In genomic region chr1:120337970-120338369, GRCm38 (mm10) we compare ENCODE assay signal across 11 mouse cellular contexts. TPM values are rescaled to one million over a fixed set of nuclear protein-coding genes. Genes with fewer than 3 reads are reported as not detected.
DNase-seq lines count a peak whose midpoint lies in the region; ATAC-seq and TF ChIP-seq lines count a peak whose summit lies in the region.
"Had no signal": no experiment of that assay in that cellular context is flagged by ENCODE, and none has a peak within 500 bp of the region (broad histone marks: within the 10 kb centered on the region; RNA-seq: fewer than 3 reads in every experiment).

No protein-coding gene starts in this region.

- peak; percentile 47 for TF ChIP-seq CTCF in intestine, postnatal 0 days (IDR thresholded peaks at IDR 0.05; ENCODE audit: low read depth)

- H3K9me3 ChIP-seq in intestine, postnatal 0 days (ENCODE audit: control insufficient read depth), result no peaks in the 10 kb centered on the region
- H3K9me3 ChIP-seq in intestine, embryonic 15.5 days, result no peaks in the 10 kb centered on the region
- H3K9me3 ChIP-seq: hindbrain, embryonic 10.5 days had no signal

- H3K27ac ChIP-seq in intestine, postnatal 0 days (ENCODE audit: low read depth, low read length), result no peak overlapping the region
- H3K27ac ChIP-seq in intestine, embryonic 15.5 days, result no peak overlapping the region
- H3K27ac ChIP-seq: hindbrain, embryonic 10.5 days had no signal

- no peak for ATAC-seq in intestine, postnatal 0 days
- ATAC-seq in intestine, embryonic 15.5 days, result no peak

- no peaks in the 10 kb centered on the region for H3K4me1 ChIP-seq in intestine, postnatal 0 days (replicated peaks; ENCODE audit: control insufficient read depth, insufficient read depth, low read length)
- peaks cover 14% of the 10 kb centered on the region for H3K4me1 ChIP-seq in intestine, embryonic 15.5 days (replicated peaks)

- no peak overlapping the region for H3K4me3 ChIP-seq in intestine, postnatal 0 days (ENCODE audit: low read depth, low read length)
- H3K4me3 ChIP-seq in intestine, embryonic 15.5 days (replicated peaks), result no peak overlapping the region
- H3K4me3 ChIP-seq: hindbrain, embryonic 10.5 days had no signal

- DNase-seq in retina, embryonic 14.5 days (ENCODE audit: low spot score), result peak; percentile 43
- DNase-seq in retina, postnatal 1 day, result no peak
- peak; percentile 51 for DNase-seq in R1 (ENCODE audit: low read depth, low spot score)
- peak; percentile 14 for DNase-seq in mesoderm, embryonic 11.5 days (ENCODE audit: low read depth, low spot score)
- no peak for DNase-seq in ovary, postnatal 14 days (ENCODE audit: low spot score)
- DNase-seq: heart, adult 11 months; kidney, adult 8-10 months had no signal

- WGBS in intestine, postnatal 0 days, result 27% methylated on average over 7 of the region's 7 CpGs
- WGBS in intestine, embryonic 15.5 days, result 26% methylated on average over 7 of the region's 7 CpGs

- H3K9ac ChIP-seq in intestine, postnatal 0 days (ENCODE audit: low read depth, low read length), result no peak overlapping the region
- no peak overlapping the region for H3K9ac ChIP-seq in intestine, embryonic 15.5 days

- no peak overlapping the region for H3K4me2 ChIP-seq in intestine, postnatal 0 days (replicated peaks; ENCODE audit: low read depth)
- H3K4me2 ChIP-seq in intestine, embryonic 15.5 days (replicated peaks), result no peak overlapping the region

- no peaks in the 10 kb centered on the region for H3K36me3 ChIP-seq in intestine, postnatal 0 days (ENCODE audit: control insufficient read depth, insufficient read depth)
- H3K36me3 ChIP-seq in intestine, embryonic 15.5 days, result no peaks in the 10 kb centered on the region
- H3K36me3 ChIP-seq: hindbrain, embryonic 10.5 days had no signal

- H3K27me3 ChIP-seq in intestine, postnatal 0 days (replicated peaks; ENCODE audit: control insufficient read depth, insufficient read depth, low read length), result peaks cover 41% of the 10 kb centered on the region
- peaks cover 61% of the 10 kb centered on the region for H3K27me3 ChIP-seq in intestine, embryonic 15.5 days (replicated peaks)

RNA-seq across cellular contexts. Expression of gene C1ql2, which starts 2.4 kb away (rescaled TPM):
- not detected in 2 replicates for polyA plus RNA-seq in intestine, postnatal 0 days (2015; fragmentation: Nextera tagmentation; extraction: Ambion mirVana)
- 0.08 TPM in 1 of 2 replicates, not detected in the other for polyA plus RNA-seq in intestine, embryonic 15.5 days (2015; fragmentation: Nextera tagmentation; extraction: Ambion mirVana)
- polyA plus RNA-seq: liver, embryonic 16.5 days had no signal

Comparison
In these comparisons a context has a peak if more than half of its experiments do, and no peak if none do; other contexts are left out.
1. DNase-seq: peak in retina, embryonic 14.5 days (single experiment), R1 (single experiment) and mesoderm, embryonic 11.5 days (single experiment); none in retina, postnatal 1 day (single experiment) and ovary, postnatal 14 days (single experiment).